Mouse (Mus musculus) liver (tissue): ENCODE results near the gene Capn13.

Experiments
- DNase-seq: peaks from one replicate; pipeline ENCODE4 v3.0.0-alpha.2; 2020; ENCODE audit warnings: mixed read lengths

Capn13 gene

GRCm38 (mm10) chr17:73400862-73401261 lies at the start of gene Capn13:
TSS of gene Capn13 (minus strand) at chr17:73400866.
- no peak for DNase-seq

- DNase-seq, result no peak
Measured at GRCm38 (mm10) chr17:73449104-73449503, 48.4 kb upstream of the Capn13 start.

- no peak for DNase-seq
Measured at GRCm38 (mm10) chr17:73440798-73441197, 40.1 kb upstream of the Capn13 start.

GRCm38 (mm10) chr17:73432564-73433006 lies 31.9 kb upstream of the Capn13 start:
- DNase-seq, result no peak

- DNase-seq, result no peak
Measured at GRCm38 (mm10) chr17:73432058-73432457, 31.4 kb upstream of the Capn13 start.

GRCm38 (mm10) chr17:73417382-73417781 lies 16.7 kb upstream of the Capn13 start:
- DNase-seq, result no peak

GRCm38 (mm10) chr17:73416181-73416795 lies 15.6 kb upstream of the Capn13 start:
- DNase-seq, result no peak

- no peak for DNase-seq
Measured at GRCm38 (mm10) chr17:73411817-73412216, 11.2 kb upstream of the Capn13 start.

GRCm38 (mm10) chr17:73401272-73401671 lies 606 bp upstream of the Capn13 start:
- DNase-seq, result no peak

GRCm38 (mm10) chr17:73399136-73399535 lies 1.5 kb downstream of the Capn13 start:
- no peak for DNase-seq

GRCm38 (mm10) chr17:73393361-73393760 lies 7.3 kb downstream of the Capn13 start:
- DNase-seq, result no peak

- no peak for DNase-seq
Measured at GRCm38 (mm10) chr17:73391771-73392170, 8.9 kb downstream of the Capn13 start.

- no peak for DNase-seq
Measured at GRCm38 (mm10) chr17:73390191-73391089, 10.2 kb downstream of the Capn13 start.

- no peak for DNase-seq
Measured at GRCm38 (mm10) chr17:73389336-73389735, 11.3 kb downstream of the Capn13 start.

- DNase-seq, result no peak
Measured at GRCm38 (mm10) chr17:73386581-73386980, 14.1 kb downstream of the Capn13 start.

- no peak for DNase-seq
Measured at GRCm38 (mm10) chr17:73385940-73386339, 14.7 kb downstream of the Capn13 start.

GRCm38 (mm10) chr17:73382327-73383014 lies 18.2 kb downstream of the Capn13 start:
- no peak for DNase-seq

- no peak for DNase-seq
Measured at GRCm38 (mm10) chr17:73381681-73382080, 19.0 kb downstream of the Capn13 start.

GRCm38 (mm10) chr17:73377778-73378484 lies 22.7 kb downstream of the Capn13 start:
- DNase-seq, result no peak

GRCm38 (mm10) chr17:73367334-73367733 lies 33.3 kb downstream of the Capn13 start:
- DNase-seq, result no peak

- DNase-seq, result no peak
Measured at GRCm38 (mm10) chr17:73361054-73361453, 39.6 kb downstream of the Capn13 start.

- no peak for DNase-seq
Measured at GRCm38 (mm10) chr17:73343632-73344390, 56.9 kb downstream of the Capn13 start.
